Mouse (Mus musculus) ES-Bruce4 (cell line): ENCODE results near the gene Dst.

Experiments used
- CTCF ChIP-seq: IDR thresholded peaks from one replicate; pipeline ENCODE4 v1.8.1; 2011; ENCODE audit warnings: low read depth, low read length
- EP300 ChIP-seq: IDR thresholded peaks from 2 replicates; pipeline ENCODE4 v1.6.1; 2011; ENCODE audit warnings: low read depth, low read length; ENCODE audit not compliant: insufficient read depth
- POLR2A ChIP-seq: IDR thresholded peaks from one replicate; pipeline ENCODE4 v1.8.1; 2011; ENCODE audit warnings: low read length; ENCODE audit not compliant: insufficient read depth

- TF ChIP-seq CTCF (no peak), POLR2A (no peak), EP300 (no peak)
Measured at GRCm38 (mm10) chr1:34129691-34130090, 221.7 kb downstream of the Dst start.
